Mouse (Mus musculus) heart, postnatal 4 days (tissue): Measurements from ENCODE around the gene Pnkd. TPM values are rescaled to one million over a fixed set of nuclear protein-coding genes. Genes with fewer than 3 reads are reported as not detected.
"Not testable (repeated sequence)": the region's sequence is repeated elsewhere in the genome, so short reads cannot be mapped to it uniquely, and the experiment has no call there.

Experiments
- DNase-seq: peaks from one replicate; pipeline ENCODE4 v3.0.0; 2021
- microRNA-seq, 2 experiments: library from miRNA; unstranded; fragments of <30 nt; microRNA quantifications; one replicate each; pipeline ENCODE4 v1.2.0; 2021 to 2022
- total RNA-seq, 2 experiments: library from RNA; stranded (reverse); gene quantifications; 2 replicates each; pipeline ENCODE4 v1.2.3; 2021

Pnkd gene
- total RNA-seq, 2 experiments from 2014 or later, result 198 to 211 TPM

DNA sequence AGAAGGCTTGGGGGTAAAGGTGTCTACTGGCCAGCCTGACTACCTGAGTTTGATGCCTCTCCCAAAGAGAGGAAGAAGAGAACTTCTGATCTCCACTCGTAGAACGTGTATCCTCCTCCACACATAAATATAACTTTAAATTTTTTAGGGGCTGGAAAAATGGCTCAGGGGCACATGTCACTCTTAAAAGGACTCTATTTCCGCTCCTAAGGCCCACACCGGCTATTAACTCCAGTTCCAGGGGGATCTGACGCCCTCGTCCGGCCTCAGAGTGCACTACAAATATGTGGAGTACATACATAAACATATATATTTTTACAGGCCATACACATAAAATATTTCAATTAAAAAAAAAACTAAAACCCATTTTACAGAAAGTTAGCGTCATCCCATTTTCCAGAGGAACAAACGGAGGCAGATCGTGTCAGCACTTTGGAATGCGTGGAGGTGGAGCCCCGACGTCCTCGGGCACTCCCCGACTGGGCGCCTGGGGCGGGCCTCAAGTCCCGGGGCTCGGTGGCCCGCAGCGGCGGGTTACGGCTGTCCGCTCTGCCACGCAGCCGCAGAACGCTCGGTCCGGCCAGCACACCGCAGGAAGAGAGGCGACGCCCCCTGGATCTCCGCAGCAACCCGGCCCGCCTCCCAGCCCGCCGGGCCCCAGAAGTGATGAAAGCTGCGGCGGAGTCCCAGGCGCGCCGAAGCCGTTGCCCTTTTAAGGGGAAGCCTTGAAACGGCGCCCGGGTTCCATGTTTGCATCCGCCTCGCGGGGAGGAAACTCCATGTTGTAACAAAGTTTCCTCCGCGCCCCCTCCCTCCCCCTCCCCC, 106.4 kb downstream of the Pnkd start, which contains the start of gene Ctdsp1:
TSS of gene Ctdsp1 (plus strand) at position 586 of the 825 bp plus-strand sequence.
- peak; percentile 98 for DNase-seq

GRCm38 (mm10) chr1:74391844-74392441, 107.2 kb downstream of the Pnkd start:
- peak; percentile 84 for DNase-seq

- peak; percentile 48 for DNase-seq
Measured at GRCm38 (mm10) chr1:74392446-74392994, 107.8 kb downstream of the Pnkd start.

- peak; percentile 23 for DNase-seq
Measured at GRCm38 (mm10) chr1:74393010-74393409, 108.3 kb downstream of the Pnkd start.

DNA sequence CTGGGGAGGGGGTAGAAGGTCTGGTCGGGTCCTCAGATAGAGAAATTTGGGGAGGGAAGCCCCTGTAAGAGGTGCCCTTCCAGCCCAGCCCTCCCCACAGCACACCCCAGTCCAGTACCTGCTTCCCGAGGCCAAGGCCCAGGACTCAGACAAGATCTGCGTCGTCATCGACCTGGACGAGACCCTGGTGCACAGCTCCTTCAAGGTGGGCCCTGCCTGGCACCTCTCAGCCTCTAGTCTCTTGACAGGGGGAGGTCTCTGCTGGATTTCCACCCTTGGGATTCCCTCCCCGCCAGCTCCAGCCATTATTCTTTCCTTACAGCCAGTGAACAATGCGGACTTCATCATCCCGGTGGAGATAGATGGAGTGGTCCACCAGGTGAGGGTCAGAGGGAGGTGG, 109.0 kb downstream of the Pnkd start:
- DNase-seq, result no peak

DNA sequence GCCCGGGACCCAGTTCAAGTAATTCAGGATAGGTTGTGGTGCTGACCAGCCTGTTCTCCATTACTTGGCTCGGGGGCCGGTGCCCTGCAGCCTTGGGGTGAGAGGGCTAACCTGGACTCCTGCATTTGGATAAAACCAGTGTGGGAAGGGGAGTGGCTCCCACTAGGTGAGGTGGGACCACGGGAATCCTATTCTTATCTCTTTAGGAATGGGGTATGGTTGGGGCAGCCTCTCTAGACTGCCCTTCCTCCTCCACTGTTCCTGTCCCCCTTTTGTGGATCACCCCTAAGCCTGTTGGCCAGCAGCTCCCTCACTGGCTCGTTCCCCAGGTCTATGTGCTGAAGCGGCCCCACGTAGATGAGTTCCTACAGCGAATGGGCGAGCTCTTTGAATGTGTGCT, 109.6 kb downstream of the Pnkd start:
- no peak for DNase-seq

- DNase-seq, result no peak
Measured at GRCm38 (mm10) chr1:74394858-74395257, 110.1 kb downstream of the Pnkd start.

DNA sequence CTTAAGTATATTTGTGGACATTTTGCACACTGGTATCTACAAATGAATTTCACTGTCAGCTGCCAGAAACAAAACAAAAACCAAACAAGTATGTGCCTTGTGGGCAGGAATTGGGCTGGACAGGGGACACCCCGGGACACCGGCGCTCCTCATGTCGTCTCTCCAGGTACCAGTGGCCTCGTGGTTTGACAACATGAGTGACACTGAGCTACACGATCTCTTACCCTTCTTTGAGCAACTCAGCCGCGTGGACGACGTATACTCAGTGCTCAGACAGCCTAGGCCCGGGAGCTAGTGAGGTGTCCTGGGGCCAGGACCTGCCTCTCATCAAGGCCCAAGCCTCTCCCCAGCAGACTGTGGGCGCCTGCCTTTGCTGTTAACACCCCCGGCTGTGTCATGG, 110.6 kb downstream of the Pnkd start:
- DNase-seq, result no peak

- DNase-seq, result not testable (repeated sequence)
Measured at GRCm38 (mm10) chr1:74396456-74397222, 111.9 kb downstream of the Pnkd start.

- DNase-seq, result peak; percentile 99
Measured at GRCm38 (mm10) chr1:74397268-74397918, 112.7 kb downstream of the Pnkd start.

DNA sequence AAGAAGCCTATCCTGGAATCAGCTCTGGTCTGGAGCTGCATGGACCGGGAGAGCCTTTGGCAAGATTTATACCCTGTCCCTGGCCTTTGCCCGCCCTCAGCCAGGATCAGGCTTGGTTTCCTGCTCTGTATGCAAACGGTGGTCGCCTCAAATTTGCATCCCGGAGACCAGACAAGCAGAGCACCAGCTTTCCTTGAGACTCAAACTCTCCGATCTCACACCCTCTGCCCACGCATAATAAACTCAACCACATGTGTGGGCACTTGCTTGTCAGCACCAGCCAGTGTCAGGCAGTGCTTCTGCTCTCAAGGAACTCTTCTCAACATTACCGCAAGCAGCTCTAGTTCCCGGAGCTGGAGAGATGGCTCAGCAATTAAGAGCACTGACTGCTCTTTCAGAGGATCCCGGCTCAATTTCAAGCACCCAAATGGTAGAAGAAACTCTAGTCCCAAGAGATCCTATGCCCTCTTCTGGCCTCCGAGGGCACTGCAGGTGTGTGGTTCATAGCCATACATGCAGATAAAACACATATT, 113.3 kb downstream of the Pnkd start:
- DNase-seq, result peak; percentile 81

GRCm38 (mm10) chr1:74400531-74400930, 115.8 kb downstream of the Pnkd start:
- no peak for DNase-seq

- no peak for DNase-seq
Measured at GRCm38 (mm10) chr1:74401015-74401702, 116.4 kb downstream of the Pnkd start.

Small RNA genes within 50 kb of the gene (microRNA-seq; reads per million reads assigned to microRNA genes)
- gene Mir26b, result 28,000 to 32,472 reads per million in 2 experiments

Other genes starting within 250 kb of the Pnkd start
- 100 to 1,000 TPM; 463 to 468 TPM for gene Tns1, start 160.5 kb upstream of the Pnkd start, total RNA-seq
- gene Rufy4, start 159.4 kb upstream of the Pnkd start, total RNA-seq, result 1 to 10 TPM; 1.1 to 1.2 TPM
- gene Cxcr2, start 130.9 kb upstream of the Pnkd start, total RNA-seq, result under 1 TPM; 0.11 to 0.17 TPM
- not detected for gene Cxcr1, start 90.3 kb upstream of the Pnkd start, total RNA-seq
- gene Arpc2, start 48.8 kb upstream of the Pnkd start, total RNA-seq, result 100 to 1,000 TPM; 246 to 249 TPM
- gene Gpbar1, start 6.4 kb upstream of the Pnkd start, total RNA-seq, result not detected
- 100 to 1,000 TPM; 103 to 105 TPM for gene Aamp, start 192 bp upstream of the Pnkd start, total RNA-seq
- 10 to 100 TPM; 43.4 to 44.3 TPM for gene Tmbim1, start 20.7 kb downstream of the Pnkd start, total RNA-seq
- under 1 TPM; 0.32 to 0.33 TPM for gene Catip, start 77.2 kb downstream of the Pnkd start, total RNA-seq
- 1 to 10 TPM; 1.7 to 3.4 TPM for gene Slc11a1, start 90.3 kb downstream of the Pnkd start, total RNA-seq
- gene Ctdsp1, start 106.6 kb downstream of the Pnkd start, total RNA-seq, result 100 to 1,000 TPM; 121 to 126 TPM
- 1 to 10 TPM; 1.4 to 2.1 TPM for gene Vil1, start 124.4 kb downstream of the Pnkd start, total RNA-seq
- 10 to 100 TPM; 27.1 to 31.3 TPM for gene Cnot9, start 221.1 kb downstream of the Pnkd start, total RNA-seq